Mouse (Mus musculus) megakaryocyte, embryonic 14.5 days (primary cell): ENCODE data around the gene Zswim1.

ENCODE experiments used
- FLI1 ChIP-seq: IDR thresholded peaks from 2 replicates; pipeline ENCODE4 v1.6.1; 2012; ENCODE audit warnings: low read length, inconsistent platforms, mixed read lengths
- GATA1 ChIP-seq: IDR thresholded peaks from 3 replicates; pipeline ENCODE4 v1.6.1; 2012; ENCODE audit warnings: mixed read lengths, low read length, inconsistent platforms, borderline replicate concordance

DNA sequence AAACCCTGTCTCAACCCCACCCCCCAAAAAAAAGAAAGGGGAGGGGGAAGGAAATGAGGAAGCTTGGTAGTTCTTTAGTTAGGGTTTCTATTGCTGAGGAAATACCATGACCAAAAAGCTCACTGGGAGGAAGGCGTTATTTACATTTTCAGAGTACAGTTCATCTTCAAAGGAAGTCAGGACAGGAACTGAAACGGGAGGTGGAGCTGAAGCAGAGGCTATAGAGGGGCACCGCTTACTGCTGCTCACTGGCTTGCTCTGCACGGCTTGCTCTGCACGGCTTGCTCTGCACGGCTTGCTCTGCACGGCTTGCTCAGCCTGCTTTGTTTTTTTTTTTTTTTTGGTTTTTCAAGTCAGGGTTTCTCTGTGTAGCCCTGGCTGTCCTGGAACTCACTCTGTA is 46.0 kb downstream of the Zswim1 start:
- no peak for TF ChIP-seq GATA1
- TF ChIP-seq FLI1, result no peak
